Mouse (Mus musculus) lung, embryonic 14.5 days (tissue): Measurements from ENCODE around the gene Msh5. TPM values are rescaled to one million over a fixed set of nuclear protein-coding genes. Genes with fewer than 3 reads are reported as not detected.

Source experiments
- ATAC-seq: fragments of 200-750 bp; cut with Nextera tagmentation; 2 replicates; pipeline ENCODE4 v1.8.0; 2017; ENCODE audit warnings: mild to moderate bottlenecking, moderate TSS enrichment, moderate library complexity; ENCODE audit not compliant: insufficient read depth
- DNase-seq: peaks from one replicate; pipeline ENCODE4 v3.0.0-alpha.2; 2015
- H3K27ac ChIP-seq: fragments of 300-500 bp; sonication (generic); 2 replicates; pipeline ENCODE4 v1.5.1; 2014; ENCODE audit warnings: low read depth, mild to moderate bottlenecking, moderate library complexity
- H3K27me3 ChIP-seq: fragments of 300-500 bp; sonication (generic); 2 replicates; pipeline ENCODE4 v1.6.1; 2014; ENCODE audit warnings: low read length, control low read depth; ENCODE audit not compliant: insufficient read depth
- H3K36me3 ChIP-seq: fragments of 300-500 bp; sonication (generic); 2 replicates; pipeline ENCODE4 v1.6.1; 2014; ENCODE audit warnings: control low read depth; ENCODE audit not compliant: insufficient read depth
- H3K4me1 ChIP-seq: fragments of 300-500 bp; sonication (generic); 2 replicates; pipeline ENCODE4 v1.6.1; 2014; ENCODE audit warnings: antibody characterized with exemption, control low read depth; ENCODE audit not compliant: insufficient read depth
- H3K4me2 ChIP-seq: fragments of 300-500 bp; sonication (generic); 2 replicates; pipeline ENCODE4 v1.6.1; 2014; ENCODE audit warnings: mild to moderate bottlenecking
- H3K4me3 ChIP-seq: fragments of 300-500 bp; sonication (generic); 2 replicates; pipeline ENCODE4 v1.5.1; 2014; ENCODE audit warnings: low read depth, low read length
- H3K9ac ChIP-seq: fragments of 300-500 bp; sonication (generic); 2 replicates; pipeline ENCODE4 v1.6.1; 2014
- H3K9me3 ChIP-seq: fragments of 300-500 bp; sonication (generic); 2 replicates; pipeline ENCODE4 v1.6.1; 2016; ENCODE audit warnings: low read depth, low read length, control low read depth
- CTCF ChIP-seq: IDR thresholded peaks from 2 replicates; pipeline ENCODE4 v1.5.1; 2016; ENCODE audit warnings: antibody characterized with exemption, low read depth
- WGBS: fragments of 180-500 bp; shearing (Covaris S2); extraction: QIAGEN DNeasy Blood & Tissue Kit; methylation state at CpG from one replicate; pipeline ENCODE4 v1.1.7; 2014; 5-methylcytosine and 5-hydroxymethylcytosine counted together
- polyA plus RNA-seq: library from polyadenylated mRNA; unstranded; fragments of >200 nt; fragmentation: Nextera tagmentation; extraction: Ambion mirVana; gene quantifications from 2 replicates; pipeline ENCODE4 v1.2.1, GENCODE M21; 2014

Msh5 gene
- polyA plus RNA-seq, 1 experiment from 2014 or later = 4.6 TPM

- H3K27ac ChIP-seq = 0 out of 2 replicates have a peak overlapping the region, but pooled peaks have one; percentile 2
- H3K4me2 ChIP-seq = no peak overlapping the region; the same call in 1 of the 2 replicates
- peaks cover 4% of the 10 kb centered on the region; the same call in 1 of the 2 replicates for H3K4me1 ChIP-seq
Measured at GRCm38 (mm10) chr17:35026206-35026605, 20.3 kb downstream of the Msh5 start.

GRCm38 (mm10) chr17:35024691-35025488, 21.7 kb downstream of the Msh5 start:
- no peak for TF ChIP-seq CTCF
- Histone ChIP-seq H3K27ac (no peak overlapping the region), H3K4me3 (no peak overlapping the region), H3K4me2 (no peak overlapping the region), H3K27me3 (no peaks in the 10 kb centered on the region), H3K9ac (no peak overlapping the region), H3K9me3 (no peaks in the 10 kb centered on the region), H3K4me1 (peaks cover 4% of the 10 kb centered on the region; the same call in 1 of the 2 replicates), H3K36me3 (no peaks in the 10 kb centered on the region)
- ATAC-seq (no peak), DNase-seq (no peak)
- WGBS = 60% methylated on average over 7 of the region's 10 CpGs

More at GRCm38 (mm10) chr17:35026206-35026605, 20.3 kb downstream of the Msh5 start:
- 77% methylated on average over 5 of the region's 5 CpGs for WGBS
- no peak for DNase-seq
- no peaks in the 10 kb centered on the region for H3K9me3 ChIP-seq
- H3K4me3 ChIP-seq = no peak overlapping the region
- TF ChIP-seq CTCF = no peak
- no peaks in the 10 kb centered on the region for H3K36me3 ChIP-seq
- no peak for ATAC-seq
- no peaks in the 10 kb centered on the region for H3K27me3 ChIP-seq
- no peak overlapping the region for H3K9ac ChIP-seq

- ATAC-seq = no peak
- H3K9ac ChIP-seq = no peak overlapping the region
- H3K4me3 ChIP-seq = no peak overlapping the region
- 46% methylated on average over 13 of the region's 13 CpGs for WGBS
- no peak for DNase-seq
- H3K9me3 ChIP-seq = no peaks in the 10 kb centered on the region
- no peak for TF ChIP-seq CTCF
- H3K4me2 ChIP-seq = no peak overlapping the region
- H3K27me3 ChIP-seq = no peaks in the 10 kb centered on the region
- H3K36me3 ChIP-seq = no peaks in the 10 kb centered on the region
- no peak overlapping the region for H3K27ac ChIP-seq
- H3K4me1 ChIP-seq = peaks cover 4% of the 10 kb centered on the region; the same call in 1 of the 2 replicates
Measured at GRCm38 (mm10) chr17:35024261-35024660, 22.3 kb downstream of the Msh5 start.

GRCm38 (mm10) chr17:35023756-35024155, 22.8 kb downstream of the Msh5 start:
- Histone ChIP-seq H3K9me3 (no peaks in the 10 kb centered on the region), H3K27ac (no peak overlapping the region), H3K9ac (no peak overlapping the region), H3K36me3 (no peaks in the 10 kb centered on the region), H3K4me3 (no peak overlapping the region), H3K4me1 (peaks cover 4% of the 10 kb centered on the region; the same call in 1 of the 2 replicates), H3K27me3 (no peaks in the 10 kb centered on the region), H3K4me2 (no peak overlapping the region)
- no peak for TF ChIP-seq CTCF
- 68% methylated on average over 4 of the region's 4 CpGs for WGBS
- no peak for ATAC-seq
- DNase-seq = no peak

- no peak overlapping the region for H3K27ac ChIP-seq
- DNase-seq = no peak
- H3K9me3 ChIP-seq = no peaks in the 10 kb centered on the region
- no peaks in the 10 kb centered on the region for H3K36me3 ChIP-seq
- 73% methylated on average over 5 of the region's 5 CpGs for WGBS
- no peak overlapping the region for H3K4me3 ChIP-seq
- no peak for ATAC-seq
- H3K4me1 ChIP-seq = peaks cover 4% of the 10 kb centered on the region; the same call in 1 of the 2 replicates
- H3K27me3 ChIP-seq = no peaks in the 10 kb centered on the region
- no peak overlapping the region for H3K4me2 ChIP-seq
- H3K9ac ChIP-seq = no peak overlapping the region
- TF ChIP-seq CTCF = no peak
Measured at GRCm38 (mm10) chr17:35023221-35023620, 23.3 kb downstream of the Msh5 start.

- Histone ChIP-seq H3K9ac (no peak overlapping the region), H3K9me3 (no peaks in the 10 kb centered on the region), H3K4me3 (no peak overlapping the region), H3K27me3 (no peaks in the 10 kb centered on the region), H3K27ac (no peak overlapping the region), H3K4me1 (peaks cover 4% of the 10 kb centered on the region; the same call in 1 of the 2 replicates), H3K4me2 (no peak overlapping the region), H3K36me3 (0 out of 2 replicates have a peak, but pooled peaks cover 2% of the 10 kb centered on the region)
- TF ChIP-seq CTCF = no peak
- no peak for DNase-seq
- no peak for ATAC-seq
- WGBS = 90% methylated on average over 8 of the region's 8 CpGs
Measured at GRCm38 (mm10) chr17:35022541-35023060, 23.9 kb downstream of the Msh5 start.

- Histone ChIP-seq H3K4me1 (peaks cover 4% of the 10 kb centered on the region; the same call in 1 of the 2 replicates), H3K9me3 (no peaks in the 10 kb centered on the region), H3K9ac (no peak overlapping the region), H3K36me3 (peaks cover 8% of the 10 kb centered on the region; the same call in 1 of the 2 replicates), H3K27me3 (no peaks in the 10 kb centered on the region), H3K4me2 (no peak overlapping the region), H3K4me3 (no peak overlapping the region), H3K27ac (no peak overlapping the region)
- TF ChIP-seq CTCF = no peak
- peak; percentile 26 for DNase-seq
- peak; percentile 23; the same call in 1 of the 2 replicates for ATAC-seq
- 30% methylated on average over 6 of the region's 6 CpGs for WGBS
Measured at GRCm38 (mm10) chr17:35021842-35022477, 24.6 kb downstream of the Msh5 start.
